Mouse (Mus musculus) cerebellum, postnatal 10 days (tissue): ENCODE measurements around the gene Nudt22.
A peak's percentile ranks its signal among the peaks of the same experiment; 100 is the strongest.

Source experiments
- DNase-seq, 2 experiments: peaks; one replicate each; pipeline ENCODE4 v3.0.0; 2021; ENCODE audit warnings: mixed read lengths in 2 of 2

Nudt22 gene

GRCm38 (mm10) chr19:6975537-6976521 lies 20.1 kb downstream of the Nudt22 start, which contains the start of gene Plcb3:
Gene Plcb3, minus strand, starts transcription at chr19:6976470.
- peak; percentile 92 to 95 for DNase-seq

GRCm38 (mm10) chr19:6974211-6975205 lies 21.4 kb downstream of the Nudt22 start, which contains the start of gene Ppp1r14b:
Gene Ppp1r14b, plus strand, starts transcription at chr19:6974968.
- peak; percentile 91 to 95 for DNase-seq

GRCm38 (mm10) chr19:6973581-6974190 lies 22.2 kb downstream of the Nudt22 start:
- no peak for DNase-seq

- DNase-seq = no peak
These were observed 23.5 kb downstream of the Nudt22 start for GRCm38 (mm10) chr19:6972247-6972917.

- DNase-seq = no peak
These were observed 24.3 kb downstream of the Nudt22 start for GRCm38 (mm10) chr19:6971644-6972043.

- no peak for DNase-seq
These were observed 25.3 kb downstream of the Nudt22 start for GRCm38 (mm10) chr19:6970460-6971085.

DNA sequence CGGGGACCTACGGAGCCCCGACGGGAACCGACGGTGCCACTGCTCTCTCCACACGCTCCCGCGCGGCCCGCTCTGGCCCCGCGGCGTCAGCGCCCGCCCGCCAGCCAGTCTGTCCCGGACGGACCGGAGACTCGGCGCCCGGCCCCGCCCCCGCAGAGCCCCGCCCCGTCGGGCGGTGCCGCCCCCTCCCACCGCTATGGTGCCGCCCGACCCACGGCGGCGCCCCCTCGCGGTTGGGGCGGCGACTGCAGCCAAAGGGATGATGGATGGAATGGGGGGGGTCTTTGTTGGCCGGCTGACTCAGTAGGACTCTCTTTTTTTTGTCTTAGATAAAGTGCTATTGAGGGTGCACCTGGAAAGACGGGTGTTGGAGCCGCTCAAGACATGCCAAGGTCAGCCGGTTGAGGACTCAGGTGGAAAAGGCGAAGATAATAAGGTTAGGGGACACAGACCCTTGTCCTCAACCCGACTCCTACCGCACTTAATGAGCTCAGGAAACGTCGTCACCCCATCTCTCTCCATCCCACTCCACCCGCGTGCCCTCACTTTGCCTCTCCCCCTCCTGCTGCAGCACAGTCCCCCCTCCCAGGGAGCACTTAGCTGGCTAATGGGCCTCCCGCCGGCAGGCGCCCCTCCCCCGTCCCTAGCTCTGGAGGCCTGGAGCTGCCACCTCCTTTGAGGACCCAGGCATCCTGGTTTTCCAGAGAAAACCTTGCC lies 26.1 kb downstream of the Nudt22 start:
- peak; percentile 74 to 76 for DNase-seq

DNA sequence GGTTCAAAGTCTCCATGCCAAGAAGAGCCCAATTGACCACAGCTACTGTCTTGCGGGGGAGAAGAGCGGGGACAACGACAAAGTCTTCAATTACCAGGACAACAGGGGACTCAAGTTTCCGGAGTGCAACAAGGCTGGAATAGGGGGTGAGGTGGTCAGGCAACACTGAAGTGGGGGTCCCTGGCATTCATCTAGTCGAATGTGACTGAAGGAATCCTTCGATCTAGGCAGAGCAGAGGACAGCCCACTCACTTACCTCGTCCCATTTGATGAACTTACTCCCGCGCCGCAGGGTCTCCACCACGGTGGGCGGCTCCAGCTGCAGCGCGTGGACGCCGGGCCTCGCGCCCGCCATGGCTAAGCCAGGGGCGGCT lies 26.6 kb downstream of the Nudt22 start:
- no peak for DNase-seq

- no peak for DNase-seq
These were observed 27.2 kb downstream of the Nudt22 start for GRCm38 (mm10) chr19:6968491-6969271.

DNA sequence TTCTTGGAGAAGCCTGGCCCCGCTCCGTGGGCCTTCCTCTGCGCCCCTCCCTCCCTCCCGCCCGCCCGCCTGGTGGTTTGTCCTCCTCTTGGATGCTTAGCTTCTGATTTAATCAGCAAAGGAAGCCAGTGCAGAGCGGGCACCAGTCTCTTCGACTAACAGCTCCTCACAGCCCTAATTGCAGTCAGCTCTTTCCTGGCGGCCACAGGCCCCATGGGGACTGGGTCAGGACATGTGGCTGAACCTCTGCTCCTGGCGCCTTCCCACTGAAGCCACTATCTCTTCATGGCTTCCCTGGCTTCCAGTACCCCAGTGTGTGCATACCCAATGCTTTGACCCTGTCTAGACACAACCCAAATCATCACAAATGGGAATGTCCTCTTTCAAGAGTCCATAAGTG lies 39.5 kb downstream of the Nudt22 start:
- no peak for DNase-seq

GRCm38 (mm10) chr19:6955424-6955823 lies 40.5 kb downstream of the Nudt22 start:
- DNase-seq = no peak

DNA sequence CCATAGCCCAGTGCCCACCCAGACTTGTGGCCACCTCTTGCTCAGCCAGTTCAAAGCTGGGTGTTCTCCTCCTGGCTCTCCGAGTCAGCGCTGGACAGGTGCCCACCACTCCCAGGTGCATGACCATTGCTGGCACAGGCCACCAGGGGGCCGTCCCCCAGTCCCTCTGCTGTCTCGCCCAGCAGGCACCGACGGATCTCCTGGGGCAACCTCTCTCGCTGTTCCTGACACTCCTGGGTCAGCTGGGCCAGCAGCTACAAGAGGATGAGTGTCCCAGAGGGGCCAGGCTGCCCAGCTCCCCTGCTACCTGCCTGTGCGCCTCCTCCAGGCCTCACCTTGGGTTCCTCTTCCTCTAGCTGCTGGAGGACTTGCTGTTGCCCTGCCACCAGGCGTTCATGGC lies 41.9 kb downstream of the Nudt22 start:
- peak; percentile 57 to 60 for DNase-seq

DNA sequence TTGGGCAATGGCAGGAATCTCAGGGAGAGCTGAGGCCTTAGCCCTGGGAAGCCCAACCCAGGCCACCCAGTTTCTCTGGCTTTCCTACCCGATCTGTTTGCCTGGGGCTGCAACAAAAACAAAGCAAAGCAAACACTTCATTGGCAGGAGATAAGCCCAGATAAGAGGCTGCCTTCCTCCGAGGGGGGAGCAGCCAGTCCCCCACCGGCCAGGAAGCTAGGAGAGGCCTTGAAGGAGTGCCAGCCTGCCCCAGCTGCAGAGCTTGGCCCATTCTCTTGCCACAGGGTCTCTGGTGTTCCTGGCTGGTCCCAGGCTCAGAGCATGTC lies 43.2 kb downstream of the Nudt22 start:
- peak in 1 of 2 experiments; percentile 45 for DNase-seq

GRCm38 (mm10) chr19:6951994-6952711 lies 43.8 kb downstream of the Nudt22 start:
- peak; percentile 81 to 82 for DNase-seq

DNA sequence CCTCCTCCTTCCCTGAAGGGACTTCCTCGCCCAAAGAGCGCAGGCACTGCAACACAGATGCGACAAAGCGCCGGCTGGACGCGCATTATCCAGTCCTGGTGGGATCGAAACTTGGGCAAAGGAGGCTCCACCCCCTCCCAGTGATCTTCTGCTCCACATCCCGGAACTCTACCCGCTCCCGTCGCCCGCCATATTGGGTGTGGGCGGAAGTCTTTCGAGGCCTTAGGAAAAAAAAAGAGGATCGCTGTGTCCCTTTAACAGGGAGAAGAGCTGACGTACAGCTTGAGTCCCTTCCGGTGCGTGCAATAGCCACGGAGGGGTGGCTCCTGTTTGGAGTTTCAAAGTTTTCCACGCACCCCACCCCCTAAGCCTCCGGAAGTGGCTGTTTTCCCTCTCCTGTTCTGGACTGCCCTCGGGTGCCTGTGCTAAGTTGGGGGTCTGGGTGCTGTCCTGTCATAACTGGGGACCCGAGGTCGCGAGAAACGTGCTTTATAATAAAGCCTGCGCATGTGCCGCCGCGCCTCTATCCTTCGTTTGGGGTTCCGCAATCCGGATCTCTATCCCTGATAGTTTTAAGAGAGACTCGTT lies 44.4 kb downstream of the Nudt22 start:
- peak; percentile 92 to 96 for DNase-seq

GRCm38 (mm10) chr19:6950613-6951153 lies 45.2 kb downstream of the Nudt22 start:
- peak; percentile 72 to 73 for DNase-seq

DNA sequence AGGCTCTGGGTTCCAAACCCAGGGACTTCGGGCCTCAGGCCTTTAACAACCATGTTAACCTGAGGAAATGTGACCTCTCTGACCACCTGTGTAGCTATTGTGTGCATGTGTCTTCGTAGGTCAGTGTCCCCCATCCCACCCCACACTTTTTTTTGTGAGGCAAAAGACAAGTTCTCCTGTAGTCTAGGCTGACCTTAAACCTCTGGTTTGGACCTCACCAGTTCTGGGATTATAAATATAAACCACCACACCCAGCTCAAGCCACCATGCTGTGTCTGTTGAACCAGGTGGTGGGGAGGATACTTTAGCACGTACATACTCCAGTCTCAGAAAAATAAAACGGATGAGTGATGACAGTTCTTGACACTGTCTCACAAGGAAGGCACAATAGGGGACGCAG lies 46.0 kb downstream of the Nudt22 start:
- DNase-seq = no peak

DNA sequence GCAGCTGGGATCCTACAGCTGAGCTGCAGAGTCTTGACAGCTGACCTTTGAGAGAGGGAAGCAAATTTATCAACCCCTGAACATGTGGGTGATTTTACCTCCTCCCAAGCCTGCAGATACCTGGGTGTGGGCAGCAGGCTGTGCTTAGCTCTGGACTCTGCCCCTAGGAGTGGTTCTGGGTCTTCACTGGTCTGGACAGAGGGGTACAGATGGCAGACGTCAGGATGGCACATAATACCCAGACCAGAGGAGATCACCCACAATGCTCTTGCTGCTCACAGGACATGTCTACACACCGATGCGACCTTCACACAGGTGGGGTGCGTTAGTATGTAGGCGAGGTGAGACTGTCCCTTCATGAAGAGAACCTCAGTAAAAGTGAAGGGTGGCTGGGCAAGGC lies 46.4 kb downstream of the Nudt22 start:
- DNase-seq = no peak

DNA sequence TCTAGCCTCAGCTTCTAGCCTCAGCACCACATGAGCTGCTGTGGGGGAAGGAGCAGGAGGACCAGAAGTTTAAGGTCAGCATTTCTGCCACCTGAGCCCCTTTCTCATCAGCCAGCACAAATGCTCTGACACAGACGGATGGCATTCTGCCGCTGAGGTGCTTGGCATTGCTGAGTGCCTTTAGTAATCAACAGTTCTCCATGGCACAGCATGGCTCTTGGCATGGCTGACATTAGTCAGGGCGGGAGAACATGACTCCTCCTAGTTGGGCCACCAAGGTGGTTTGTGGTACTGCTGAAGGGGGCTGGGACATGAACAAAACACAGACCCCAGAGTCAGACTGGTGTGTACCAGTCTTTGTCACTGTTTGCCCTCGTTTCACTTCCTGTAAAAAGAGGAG lies 47.7 kb downstream of the Nudt22 start:
- peak; percentile 91 to 94 for DNase-seq
